Mouse (Mus musculus) liver, postnatal 0 days (tissue): Measurements from ENCODE around the gene Slc45a1. TPM values are rescaled to one million over a fixed set of nuclear protein-coding genes. Genes with fewer than 3 reads are reported as not detected.

ENCODE experiments used
- ATAC-seq: fragments of 200-750 bp; cut with Nextera tagmentation; 2 replicates; pipeline ENCODE4 v1.8.0; 2017; ENCODE audit warnings: mild to moderate bottlenecking, moderate library complexity
- DNase-seq: peaks from one replicate; pipeline ENCODE4 v3.0.0-alpha.2; 2016
- H3K27ac ChIP-seq: fragments of 300-500 bp; sonication (generic); 2 replicates; pipeline ENCODE4 v1.5.1; 2014; ENCODE audit warnings: antibody characterized with exemption, moderate library complexity, mild to moderate bottlenecking, low read depth
- H3K27me3 ChIP-seq: fragments of 300-500 bp; sonication (generic); 2 replicates; pipeline ENCODE4 v1.6.1; 2014; ENCODE audit warnings: low read length, control low read depth, mixed read lengths; ENCODE audit not compliant: insufficient read depth
- H3K36me3 ChIP-seq: fragments of 300-500 bp; sonication (generic); replicated peaks from 2 replicates; pipeline ENCODE4 v1.6.1; 2014; ENCODE audit warnings: mild to moderate bottlenecking, control low read depth, low read length, moderate library complexity, mixed read lengths; ENCODE audit not compliant: insufficient read depth
- H3K4me1 ChIP-seq: fragments of 300-500 bp; sonication (generic); 2 replicates; pipeline ENCODE4 v1.6.1; 2014; ENCODE audit warnings: antibody characterized with exemption, mild to moderate bottlenecking, control low read depth; ENCODE audit not compliant: insufficient read depth
- H3K4me2 ChIP-seq: fragments of 300-500 bp; sonication (generic); 2 replicates; pipeline ENCODE4 v1.6.1; 2014; ENCODE audit warnings: low read depth, mild to moderate bottlenecking, low read length, moderate library complexity, mixed read lengths
- H3K4me3 ChIP-seq: fragments of 300-500 bp; sonication (generic); 2 replicates; pipeline ENCODE4 v1.5.1; 2014; ENCODE audit warnings: low read depth, low read length
- H3K9ac ChIP-seq: fragments of 300-500 bp; sonication (generic); replicated peaks from 2 replicates; pipeline ENCODE4 v1.6.1; 2014; ENCODE audit warnings: mild to moderate bottlenecking, moderate library complexity
- H3K9me3 ChIP-seq: fragments of 300-500 bp; sonication (generic); 2 replicates; pipeline ENCODE4 v1.6.1; 2016; ENCODE audit warnings: mild to moderate bottlenecking, control low read depth, low read length, mixed read lengths
- CTCF ChIP-seq: sonication (generic); IDR thresholded peaks from 2 replicates; pipeline ENCODE4 v1.5.1; 2016; ENCODE audit warnings: antibody characterized with exemption, low read depth
- EP300 ChIP-seq: IDR thresholded peaks from 2 replicates; pipeline ENCODE4 v1.6.1; 2016; ENCODE audit warnings: antibody characterized with exemption, low read depth, mild to moderate bottlenecking
- WGBS: fragments of 180-500 bp; shearing (Covaris S2); extraction: QIAGEN DNeasy Blood & Tissue Kit; methylation state at CpG from one replicate; pipeline ENCODE4 v1.1.7; 2014; ENCODE audit not compliant: insufficient replicate concordance; 5-methylcytosine and 5-hydroxymethylcytosine counted together
- polyA plus RNA-seq: library from polyadenylated mRNA; unstranded; fragments of >200 nt; fragmentation: Nextera tagmentation; extraction: Ambion mirVana; gene quantifications from 2 replicates; pipeline ENCODE4 v1.2.1, GENCODE M21; 2015

Slc45a1 gene
- polyA plus RNA-seq, 1 experiment from 2014 or later = not detected

DNA sequence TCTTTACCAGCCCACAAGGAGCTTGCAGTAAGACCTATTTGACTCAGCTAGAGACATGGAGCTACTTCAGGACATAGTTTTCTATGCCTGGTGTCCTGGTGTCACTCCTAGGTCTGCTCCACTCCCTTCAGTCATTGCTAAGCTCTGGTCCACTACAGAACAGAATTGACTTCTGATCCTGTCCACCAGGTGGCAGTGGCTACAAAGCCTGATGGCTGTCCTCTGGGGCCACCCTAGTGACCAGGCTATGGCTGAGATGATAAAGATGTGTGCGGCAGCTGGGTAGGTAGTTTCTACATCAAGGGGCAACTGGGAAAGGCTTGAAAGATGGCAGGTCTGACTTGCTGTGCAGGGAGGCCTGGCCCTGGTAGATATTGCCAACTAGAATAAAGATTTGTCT, 26.5 kb downstream of the Slc45a1 start:
- DNase-seq = peak; percentile 75
- Histone ChIP-seq H3K36me3 (peaks cover 8% of the 10 kb centered on the region; the same call in 1 of the 2 replicates), H3K4me2 (no peak overlapping the region), H3K4me3 (no peak overlapping the region), H3K27ac (no peak overlapping the region), H3K27me3 (no peaks in the 10 kb centered on the region), H3K4me1 (peaks cover 5% of the 10 kb centered on the region; the same call in 1 of the 2 replicates), H3K9me3 (no peaks in the 10 kb centered on the region), H3K9ac (no peak overlapping the region)
- TF ChIP-seq EP300 (no peak), CTCF (peak; percentile 89)
- ATAC-seq = peak; percentile 68
- 33% methylated on average over 1 of the region's 1 CpGs for WGBS

DNA sequence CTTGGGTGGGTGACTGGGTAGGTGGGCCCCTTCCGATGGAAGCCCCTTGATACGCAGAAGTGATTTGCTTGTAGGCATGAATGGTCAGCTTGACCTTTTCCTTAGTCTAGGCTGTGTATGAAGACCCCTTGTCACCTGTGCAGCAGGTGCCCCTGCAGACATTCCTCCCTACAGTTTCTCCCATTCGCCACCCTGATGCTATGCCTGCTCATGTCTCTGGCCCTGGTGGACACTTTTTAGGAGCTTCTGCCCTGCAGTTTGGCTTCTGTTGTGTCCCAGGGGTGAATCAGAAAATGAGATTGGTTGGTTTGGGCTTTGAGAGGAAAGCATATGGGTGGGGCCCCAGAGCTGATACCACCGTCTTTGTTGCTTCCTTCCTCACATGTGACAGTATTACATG, 27.0 kb downstream of the Slc45a1 start:
- Histone ChIP-seq H3K4me3 (no peak overlapping the region), H3K27ac (no peak overlapping the region), H3K27me3 (no peaks in the 10 kb centered on the region), H3K9me3 (no peaks in the 10 kb centered on the region), H3K9ac (no peak overlapping the region), H3K4me1 (peaks cover 5% of the 10 kb centered on the region; the same call in 1 of the 2 replicates), H3K36me3 (peaks cover 11% of the 10 kb centered on the region; the same call in 1 of the 2 replicates), H3K4me2 (no peak overlapping the region)
- 60% methylated on average over 4 of the region's 4 CpGs for WGBS
- no peak for TF ChIP-seq EP300
- no peak for TF ChIP-seq CTCF
- ATAC-seq = no peak
- DNase-seq = no peak

DNA sequence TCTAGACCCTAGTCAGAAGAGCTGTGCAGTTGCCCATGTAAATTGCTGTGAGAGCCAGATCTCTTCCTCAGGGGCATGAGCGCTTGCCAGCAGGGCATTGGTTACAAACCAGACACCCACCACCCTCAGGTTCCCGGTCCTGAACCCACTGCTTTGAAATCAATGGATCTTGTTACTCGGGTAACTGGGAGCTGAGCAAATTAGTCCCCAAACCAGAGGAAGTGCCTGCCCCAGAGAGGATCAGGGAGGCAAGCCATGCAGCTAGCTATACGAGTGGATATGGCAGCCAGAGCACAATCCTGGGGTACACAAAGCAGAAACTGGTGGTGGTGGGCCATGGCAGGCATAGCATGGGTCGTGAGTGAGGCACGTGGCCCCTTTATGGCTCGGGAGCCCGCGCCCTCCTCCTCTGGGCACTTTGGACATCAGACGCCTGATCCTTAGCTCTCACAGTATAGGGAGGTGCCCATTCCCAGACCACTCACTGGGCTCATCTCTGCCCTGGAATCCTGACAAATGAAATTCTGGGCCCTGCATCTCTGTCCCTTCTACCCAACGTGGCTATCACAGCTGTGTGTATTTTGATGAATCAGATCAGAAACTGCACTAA, 27.7 kb downstream of the Slc45a1 start:
- Histone ChIP-seq H3K4me3 (no peak overlapping the region), H3K4me1 (peaks cover 5% of the 10 kb centered on the region; the same call in 1 of the 2 replicates), H3K36me3 (peaks cover 15% of the 10 kb centered on the region; the same call in 1 of the 2 replicates), H3K27me3 (no peaks in the 10 kb centered on the region), H3K9me3 (no peaks in the 10 kb centered on the region), H3K27ac (no peak overlapping the region), H3K9ac (no peak overlapping the region), H3K4me2 (no peak overlapping the region)
- WGBS = 64% methylated on average over 11 of the region's 11 CpGs
- no peak for TF ChIP-seq EP300
- TF ChIP-seq CTCF = no peak
- ATAC-seq = no peak
- DNase-seq = no peak

DNA sequence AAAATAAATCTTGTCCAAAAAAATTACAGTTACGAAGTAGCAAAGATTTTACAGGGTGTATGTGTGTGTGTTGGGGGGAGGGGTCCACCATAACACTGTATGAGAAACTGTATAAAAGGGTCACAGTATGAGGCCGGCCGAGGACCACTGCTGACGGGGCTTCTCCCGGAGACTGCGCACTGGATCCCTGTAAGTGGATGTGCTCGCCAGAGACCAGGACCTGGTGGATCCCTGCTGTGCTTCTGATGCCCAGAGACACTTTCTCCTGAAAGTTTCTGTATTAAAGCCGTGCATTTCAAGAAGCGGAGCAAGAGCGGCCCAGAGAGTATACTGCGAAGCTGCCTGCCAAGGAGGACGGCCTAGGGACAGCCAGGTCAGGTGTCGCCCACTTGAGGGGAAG, 29.3 kb downstream of the Slc45a1 start:
- ATAC-seq (no peak), DNase-seq (no peak)
- no peak overlapping the region for H3K4me3 ChIP-seq
- H3K4me1 ChIP-seq = 0 out of 2 replicates have a peak, but pooled peaks cover 2% of the 10 kb centered on the region
- no peak overlapping the region for H3K27ac ChIP-seq
- 89% methylated on average over 13 of the region's 13 CpGs for WGBS
- TF ChIP-seq EP300 (no peak), CTCF (no peak)
- no peak overlapping the region for H3K9ac ChIP-seq
- no peaks in the 10 kb centered on the region for H3K9me3 ChIP-seq
- no peak overlapping the region for H3K4me2 ChIP-seq
- H3K36me3 ChIP-seq = peaks cover 31% of the 10 kb centered on the region
- no peaks in the 10 kb centered on the region for H3K27me3 ChIP-seq

DNA sequence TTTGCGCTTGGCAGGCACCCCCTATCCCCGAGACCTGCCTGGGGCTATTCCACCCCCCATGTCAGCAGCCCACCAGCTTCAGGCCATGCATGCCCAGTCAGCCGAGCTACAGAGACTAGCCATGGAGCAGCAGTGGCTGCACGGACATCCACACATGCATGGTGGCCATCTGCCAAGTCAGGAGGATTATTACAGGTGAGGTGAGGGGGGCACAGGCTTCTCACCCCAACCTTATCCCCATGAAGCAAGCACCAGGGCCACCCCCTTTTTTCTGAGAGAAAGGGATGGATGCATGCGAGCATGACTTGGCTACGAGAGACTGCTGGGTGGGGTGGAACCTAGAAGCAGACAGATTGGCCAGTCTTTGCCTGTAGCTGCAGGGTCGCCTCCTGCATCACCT, 33.0 kb downstream of the Slc45a1 start:
- Histone ChIP-seq H3K27ac (no peak overlapping the region), H3K4me1 (no peaks in the 10 kb centered on the region), H3K27me3 (no peaks in the 10 kb centered on the region), H3K9me3 (no peaks in the 10 kb centered on the region), H3K4me3 (no peak overlapping the region), H3K36me3 (peaks cover 66% of the 10 kb centered on the region), H3K4me2 (no peak overlapping the region), H3K9ac (no peak overlapping the region)
- no peak for TF ChIP-seq EP300
- no peak for TF ChIP-seq CTCF
- DNase-seq (no peak), ATAC-seq (no peak)
- 84% methylated on average over 7 of the region's 7 CpGs for WGBS

DNA sequence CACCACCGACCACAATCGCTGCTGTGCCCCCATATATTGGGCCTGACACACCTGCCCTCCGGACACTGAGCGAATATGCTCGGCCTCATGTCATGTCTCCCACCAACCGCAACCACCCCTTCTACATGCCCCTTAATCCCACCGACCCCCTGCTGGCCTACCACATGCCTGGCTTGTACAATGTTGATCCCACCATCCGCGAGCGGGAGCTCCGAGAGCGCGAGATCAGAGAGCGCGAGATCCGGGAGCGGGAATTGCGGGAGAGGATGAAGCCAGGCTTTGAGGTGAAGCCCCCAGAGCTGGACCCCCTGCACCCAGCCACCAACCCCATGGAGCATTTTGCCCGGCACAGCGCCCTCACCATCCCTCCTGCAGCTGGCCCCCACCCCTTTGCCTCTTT, 35.1 kb downstream of the Slc45a1 start:
- H3K9ac ChIP-seq = no peak overlapping the region
- H3K4me3 ChIP-seq = no peak overlapping the region
- H3K4me2 ChIP-seq = no peak overlapping the region
- WGBS = 96% methylated on average over 20 of the region's 20 CpGs
- H3K9me3 ChIP-seq = no peaks in the 10 kb centered on the region
- TF ChIP-seq CTCF (no peak), EP300 (no peak)
- H3K4me1 ChIP-seq = no peaks in the 10 kb centered on the region
- DNase-seq (no peak), ATAC-seq (no peak)
- H3K27me3 ChIP-seq = no peaks in the 10 kb centered on the region
- peaks cover 79% of the 10 kb centered on the region for H3K36me3 ChIP-seq
- no peak overlapping the region for H3K27ac ChIP-seq
